Mouse (Mus musculus): ENCODE results near the gene Dynlt1b.
"Not testable (repeated sequence)": the region's sequence is repeated elsewhere in the genome, so short reads cannot be mapped to it uniquely, and the experiment has no call there.

GRCm38 (mm10) chr17:6387380-6387911 is 42.5 kb upstream of the Dynlt1b start:
- not testable (repeated sequence) for TF ChIP-seq CTCF (IDR thresholded peaks at IDR 0.05; ENCODE audit: low read depth, low read length); POLR2A (IDR thresholded peaks at IDR 0.05; ENCODE audit: borderline replicate concordance, low read depth, low read length)
